Mouse (Mus musculus) G1E-ER4 (cell line): ENCODE results near the gene Plcd3. TPM values are rescaled to one million over a fixed set of nuclear protein-coding genes. Genes with fewer than 3 reads are reported as not detected.

Experiments
- GATA1 ChIP-seq: IDR thresholded peaks from one replicate; pipeline ENCODE4 v1.8.0; 2012; ENCODE audit warnings: low read length, inconsistent platforms
- polyA plus RNA-seq: library from polyadenylated mRNA; stranded (reverse); fragments of >175 nt; gene quantifications from 2 replicates; pipeline ENCODE4 v1.2.3, GENCODE M21; 2012

Gene Plcd3
- polyA plus RNA-seq, 1 experiment = 0.03 TPM

GRCm38 (mm10) chr11:103111881-103112551, 10.6 kb upstream of the Plcd3 start:
- TF ChIP-seq GATA1 = no peak

GRCm38 (mm10) chr11:103111301-103111700, 9.8 kb upstream of the Plcd3 start:
- TF ChIP-seq GATA1 = no peak

GRCm38 (mm10) chr11:103106386-103106785, 4.9 kb upstream of the Plcd3 start:
- TF ChIP-seq GATA1 = no peak

- TF ChIP-seq GATA1 = no peak
Observed at GRCm38 (mm10) chr11:103105810-103106209, 4.4 kb upstream of the Plcd3 start.

GRCm38 (mm10) chr11:103105180-103105725, 3.8 kb upstream of the Plcd3 start:
- no peak for TF ChIP-seq GATA1

GRCm38 (mm10) chr11:103104469-103104868, 3.0 kb upstream of the Plcd3 start:
- no peak for TF ChIP-seq GATA1

- no peak for TF ChIP-seq GATA1
Observed at GRCm38 (mm10) chr11:103103621-103104020, 2.2 kb upstream of the Plcd3 start.

- TF ChIP-seq GATA1 = no peak
Observed at GRCm38 (mm10) chr11:103102725-103103349, 1.4 kb upstream of the Plcd3 start.

GRCm38 (mm10) chr11:103101866-103102501, 526 bp upstream of the Plcd3 start:
- no peak for TF ChIP-seq GATA1

- TF ChIP-seq GATA1 = no peak
Observed at GRCm38 (mm10) chr11:103100361-103100760, 1.1 kb downstream of the Plcd3 start.

GRCm38 (mm10) chr11:103099352-103099940, 2.0 kb downstream of the Plcd3 start:
- TF ChIP-seq GATA1 = no peak

GRCm38 (mm10) chr11:103098531-103099190, 2.8 kb downstream of the Plcd3 start:
- TF ChIP-seq GATA1 = no peak

GRCm38 (mm10) chr11:103096979-103097894, 4.2 kb downstream of the Plcd3 start:
- TF ChIP-seq GATA1 = no peak

- no peak for TF ChIP-seq GATA1
Observed at GRCm38 (mm10) chr11:103095801-103096200, 5.7 kb downstream of the Plcd3 start.
